Mouse (Mus musculus) embryonic fibroblast, embryonic 13.5 days (primary cell): ENCODE results near the gene Tnnt3. TPM values are rescaled to one million over a fixed set of nuclear protein-coding genes. Genes with fewer than 3 reads are reported as not detected.

Source experiments
- H3K27ac ChIP-seq: 2 replicates; pipeline ENCODE4 v1.5.1; 2012; ENCODE audit warnings: low read length, control low read depth, inconsistent platforms; ENCODE audit not compliant: insufficient read depth
- H3K4me1 ChIP-seq: 2 replicates; pipeline ENCODE4 v1.6.1; 2011; ENCODE audit warnings: low read length; ENCODE audit not compliant: control insufficient read depth, insufficient read depth
- H3K4me3 ChIP-seq: 2 replicates; pipeline ENCODE4 v1.5.1; 2011; ENCODE audit warnings: mild to moderate bottlenecking, control low read depth, low read length; ENCODE audit not compliant: insufficient read depth
- CTCF ChIP-seq: IDR thresholded peaks from 2 replicates; pipeline ENCODE4 v1.5.1; 2011; ENCODE audit warnings: mild to moderate bottlenecking, control low read depth, low read length, moderate library complexity, borderline replicate concordance; ENCODE audit not compliant: insufficient read depth
- POLR2A ChIP-seq: IDR thresholded peaks from 2 replicates; pipeline ENCODE4 v1.6.1; 2011; ENCODE audit warnings: low read depth, mild to moderate bottlenecking, control low read depth, low read length, moderate library complexity
- polyA plus RNA-seq: library from polyadenylated mRNA; stranded (reverse); fragments of >200 nt; gene quantifications from 2 replicates; pipeline ENCODE4 v1.2.4, GENCODE M21; 2011; ENCODE audit warnings: low read depth; ENCODE audit not compliant: missing spikeins, insufficient read length

The Tnnt3 gene
- polyA plus RNA-seq, 1 experiment: 1.4 TPM

DNA sequence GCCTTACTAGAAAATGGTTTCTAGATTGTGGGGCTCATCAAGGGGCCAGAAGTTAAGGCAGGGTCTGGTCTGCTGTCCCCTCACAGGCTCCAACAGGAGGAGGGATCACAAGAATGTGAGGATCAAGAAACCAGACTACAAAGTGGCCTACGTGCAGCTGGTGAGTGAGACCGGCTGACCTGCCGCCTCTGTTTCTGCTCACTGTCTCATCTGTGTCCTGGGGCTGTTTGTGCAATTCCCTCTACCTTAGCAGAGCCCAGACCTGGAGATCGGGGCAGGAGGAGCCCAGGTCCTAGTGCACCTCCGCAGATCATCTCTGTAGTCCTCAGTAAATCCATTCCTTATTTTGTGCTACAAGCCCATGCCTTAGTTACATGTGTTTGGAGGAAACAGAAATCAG is 38.5 kb downstream of the Tnnt3 start:
- H3K27ac ChIP-seq: no peak overlapping the region
- no peaks in the 10 kb centered on the region for H3K4me1 ChIP-seq
- H3K4me3 ChIP-seq: no peak overlapping the region
- TF ChIP-seq POLR2A (no peak), CTCF (no peak)

DNA sequence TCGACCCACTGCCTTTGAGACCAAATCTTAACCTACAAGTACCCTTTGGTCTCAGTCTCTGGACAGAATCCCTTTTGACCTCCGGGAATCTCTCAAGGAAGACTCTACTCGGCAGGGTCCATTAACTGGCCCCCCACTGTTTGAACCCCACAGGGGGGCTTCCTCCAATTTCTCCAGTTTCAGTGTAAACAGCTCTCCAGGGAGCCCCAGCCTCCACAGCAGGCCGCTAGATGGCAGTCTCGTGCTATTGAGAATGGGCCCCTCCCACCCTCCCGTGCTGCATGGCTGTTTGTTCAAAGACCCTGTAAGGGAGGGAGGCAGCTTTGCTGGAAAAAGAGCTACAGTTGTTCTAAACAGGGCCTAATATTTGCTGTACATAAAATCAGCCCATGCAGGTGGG is 39.2 kb downstream of the Tnnt3 start:
- peak; percentile 55; the same call in 1 of the 2 replicates for TF ChIP-seq CTCF
- TF ChIP-seq POLR2A: no peak
- Histone ChIP-seq H3K4me3 (no peak overlapping the region), H3K4me1 (no peaks in the 10 kb centered on the region), H3K27ac (no peak overlapping the region)

DNA sequence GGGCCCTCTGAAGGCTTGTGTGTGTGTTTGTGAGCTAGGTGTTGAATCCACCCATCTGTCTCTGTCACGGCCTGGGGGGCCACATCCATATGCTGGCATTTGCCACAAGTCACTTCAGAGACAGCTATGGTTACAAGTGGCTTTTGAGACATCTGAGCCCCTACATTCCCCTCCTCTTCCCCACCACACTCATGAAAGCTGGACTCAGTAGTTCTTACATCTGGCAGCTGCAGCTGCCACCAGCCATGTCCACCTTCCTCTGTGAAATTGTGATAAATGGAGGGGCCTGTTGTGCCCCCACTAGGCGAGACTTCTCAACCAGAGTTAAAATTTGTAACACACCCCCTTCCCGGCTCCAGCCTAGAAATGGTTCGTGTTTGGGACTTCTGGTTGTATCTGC is 39.7 kb downstream of the Tnnt3 start:
- no peak overlapping the region for H3K27ac ChIP-seq
- no peaks in the 10 kb centered on the region for H3K4me1 ChIP-seq
- no peak overlapping the region for H3K4me3 ChIP-seq
- TF ChIP-seq CTCF: no peak
- TF ChIP-seq POLR2A: no peak

DNA sequence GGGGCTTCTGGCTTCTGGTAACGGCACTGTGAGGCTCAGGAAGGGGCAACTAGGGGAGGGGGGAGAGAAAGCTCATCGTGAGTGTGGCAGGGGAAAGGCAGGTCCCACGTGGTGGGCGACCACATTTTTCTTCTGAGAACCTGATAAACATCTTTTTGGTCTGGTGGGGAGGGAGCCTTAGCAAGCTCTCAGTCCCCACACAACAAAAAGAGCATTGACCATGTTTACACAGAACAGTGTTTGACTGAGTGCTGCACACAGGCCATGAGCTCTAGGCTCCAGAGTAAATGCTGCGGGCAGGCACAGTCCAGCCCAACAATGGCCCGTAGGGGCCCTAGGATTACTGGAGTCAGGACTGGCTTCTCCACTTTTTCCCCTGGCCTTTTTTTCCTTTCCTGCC is 40.1 kb downstream of the Tnnt3 start:
- Histone ChIP-seq H3K4me1 (no peaks in the 10 kb centered on the region), H3K27ac (no peak overlapping the region), H3K4me3 (no peak overlapping the region)
- TF ChIP-seq POLR2A (no peak), CTCF (no peak)

DNA sequence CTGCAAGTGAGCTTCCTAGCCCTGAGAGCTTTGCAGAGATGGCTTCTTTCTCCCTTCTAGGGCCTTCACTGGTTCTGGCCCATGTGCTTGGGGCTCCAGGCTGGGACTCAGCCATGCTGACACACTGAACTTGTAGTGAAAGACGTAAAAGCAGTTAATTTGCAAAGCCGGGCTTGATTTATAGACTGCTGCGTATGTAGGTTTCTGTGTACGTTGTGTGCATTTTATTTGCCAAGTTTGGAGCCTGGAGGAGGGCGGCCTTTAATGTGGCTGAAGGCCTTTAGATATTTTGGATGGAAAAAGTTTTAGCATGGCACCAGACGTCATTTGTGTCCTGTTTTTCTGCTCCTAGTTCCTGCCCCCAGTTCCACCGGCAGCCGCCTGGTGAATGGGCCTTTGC is 41.2 kb downstream of the Tnnt3 start:
- TF ChIP-seq POLR2A: no peak
- TF ChIP-seq CTCF: no peak
- H3K27ac ChIP-seq: no peak overlapping the region
- no peak overlapping the region for H3K4me3 ChIP-seq
- H3K4me1 ChIP-seq: no peaks in the 10 kb centered on the region

DNA sequence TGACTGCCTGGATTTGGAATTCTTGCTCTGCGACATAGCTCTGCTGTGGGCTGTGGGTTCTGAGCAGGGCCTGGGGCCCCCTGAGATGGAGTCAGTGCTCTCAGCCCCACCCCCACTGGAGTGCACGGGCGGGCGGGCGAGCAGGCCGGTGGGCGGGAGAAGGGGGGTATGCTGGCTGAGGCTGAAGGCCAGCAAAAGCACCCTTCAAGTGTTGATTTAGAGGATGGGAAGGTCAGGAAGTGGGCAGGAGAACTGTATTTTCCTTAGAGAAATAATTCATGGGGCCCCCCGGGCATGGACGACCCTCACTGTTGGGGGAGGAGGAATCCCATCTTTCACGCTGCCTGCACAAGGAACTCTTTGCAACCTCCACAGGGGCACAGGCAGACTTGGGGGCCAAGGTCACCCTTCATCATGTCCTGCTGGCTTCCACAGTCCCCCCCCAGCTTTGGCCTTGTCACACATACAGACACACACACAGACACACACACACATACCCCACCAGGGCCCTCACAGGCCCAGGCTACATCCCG is 44.2 kb downstream of the Tnnt3 start:
- Histone ChIP-seq H3K4me1 (no peaks in the 10 kb centered on the region), H3K4me3 (no peak overlapping the region), H3K27ac (no peak overlapping the region)
- TF ChIP-seq POLR2A: no peak
- TF ChIP-seq CTCF: no peak

DNA sequence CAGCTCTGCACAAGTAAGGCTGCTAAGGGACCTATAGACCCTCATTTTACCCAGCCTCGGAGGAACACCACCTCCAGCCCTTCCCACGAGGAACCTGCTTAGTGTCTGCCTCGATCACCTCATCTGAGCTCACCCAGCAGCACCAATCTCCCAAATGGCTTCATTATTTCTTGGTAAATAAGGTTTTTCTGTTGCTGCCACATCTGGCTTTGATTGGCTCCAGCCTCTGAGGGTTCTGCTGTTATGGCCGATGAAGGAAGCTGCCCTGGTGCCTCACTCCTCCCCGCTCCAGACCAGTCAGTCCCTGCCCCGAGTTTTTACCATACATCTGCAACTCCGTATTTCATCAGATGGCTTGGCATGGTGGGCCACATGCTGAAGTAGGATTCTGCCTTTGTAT is 47.3 kb downstream of the Tnnt3 start:
- Histone ChIP-seq H3K4me1 (no peaks in the 10 kb centered on the region), H3K27ac (no peak overlapping the region), H3K4me3 (no peak overlapping the region)
- TF ChIP-seq CTCF (no peak), POLR2A (no peak)

DNA sequence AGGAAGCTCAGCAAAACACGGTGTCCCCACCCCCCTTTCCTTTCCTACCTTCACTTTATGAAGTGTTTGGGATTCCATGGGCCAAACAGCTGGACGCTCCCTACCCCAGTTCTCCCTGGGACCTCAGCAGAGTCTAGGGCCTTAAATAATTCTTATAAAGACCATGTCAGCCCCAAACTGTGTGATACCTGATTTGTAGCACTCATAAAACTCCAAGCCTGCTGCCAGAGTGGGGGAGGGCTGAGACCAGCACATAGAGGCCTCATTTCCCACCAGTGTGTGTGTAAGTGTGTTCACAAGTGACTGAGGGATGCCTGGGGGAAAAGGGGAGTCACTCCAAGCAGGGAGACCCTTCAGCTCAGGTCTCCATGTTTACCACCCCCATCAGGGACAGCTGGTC is 49.2 kb downstream of the Tnnt3 start:
- Histone ChIP-seq H3K4me3 (no peak overlapping the region), H3K4me1 (no peaks in the 10 kb centered on the region), H3K27ac (no peak overlapping the region)
- TF ChIP-seq POLR2A: no peak
- TF ChIP-seq CTCF: no peak

DNA sequence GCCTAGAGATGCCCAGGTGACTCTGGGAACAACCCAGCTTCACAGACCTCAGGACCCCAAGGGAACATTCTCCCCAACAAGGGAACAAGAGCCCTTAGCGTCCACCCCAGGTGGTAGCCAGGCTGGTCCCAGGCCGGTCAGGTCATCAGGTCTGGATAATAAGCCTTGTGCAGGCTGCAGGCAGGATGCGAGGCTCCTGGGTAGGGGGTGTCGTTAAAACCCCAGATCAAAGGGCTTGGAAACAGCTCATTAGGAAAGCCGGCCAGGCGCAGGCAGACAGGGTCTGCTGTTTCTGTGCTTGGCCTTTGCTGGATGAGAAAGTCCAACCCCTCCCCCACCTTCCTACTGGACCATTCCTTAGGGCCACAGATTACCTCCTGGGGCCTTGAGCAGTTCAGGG is 50.1 kb downstream of the Tnnt3 start:
- Histone ChIP-seq H3K4me1 (no peaks in the 10 kb centered on the region), H3K27ac (no peak overlapping the region), H3K4me3 (no peak overlapping the region)
- TF ChIP-seq CTCF: no peak
- no peak for TF ChIP-seq POLR2A

DNA sequence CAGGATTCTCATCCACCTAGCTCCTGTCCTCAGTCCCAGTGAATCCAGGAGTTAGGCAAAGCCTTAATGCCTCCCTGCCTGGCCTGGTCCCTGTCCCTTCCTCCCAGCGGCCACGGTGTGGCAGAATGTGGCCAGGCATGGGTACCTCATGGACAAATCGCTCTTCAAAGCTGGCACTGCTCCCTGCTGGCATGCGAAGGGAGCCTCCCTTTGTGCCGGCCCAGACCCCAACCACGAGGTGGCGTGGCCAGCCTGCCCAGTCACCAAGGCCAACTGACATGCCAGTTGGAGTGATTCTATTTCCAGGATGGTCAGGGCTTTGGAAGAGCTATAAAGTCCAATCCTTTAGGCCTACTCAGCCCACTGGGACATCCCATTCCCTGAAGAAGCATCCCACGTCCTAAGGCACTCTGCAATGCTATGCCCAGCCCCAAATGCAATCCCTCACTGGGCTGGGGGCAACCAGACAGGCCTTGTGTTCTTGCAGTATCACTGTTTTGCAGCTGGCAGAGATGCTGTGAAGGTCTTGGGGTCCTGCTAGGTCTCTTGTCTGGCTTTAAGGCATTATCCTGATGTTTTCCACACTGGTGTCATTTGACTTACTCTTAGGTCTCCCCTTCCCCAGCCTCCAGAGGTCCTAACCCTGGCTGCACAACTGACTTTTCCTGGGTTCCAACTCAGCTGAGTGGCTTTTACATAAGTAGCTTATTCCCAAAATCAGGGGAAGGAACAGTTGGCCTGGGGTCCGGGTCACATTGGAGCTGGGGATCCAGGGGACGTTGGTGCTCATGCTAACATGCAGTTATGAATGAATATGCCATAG is 51.5 kb downstream of the Tnnt3 start:
- TF ChIP-seq POLR2A: no peak
- no peak; the same call in 1 of the 2 replicates for TF ChIP-seq CTCF
- Histone ChIP-seq H3K4me1 (no peaks in the 10 kb centered on the region), H3K27ac (no peak overlapping the region), H3K4me3 (no peak overlapping the region)
